Mouse (Mus musculus) midbrain, postnatal 0 days (tissue): ENCODE results near the gene Tmem259. TPM values are rescaled to one million over a fixed set of nuclear protein-coding genes. Genes with fewer than 3 reads are reported as not detected.

ENCODE experiments used
- ATAC-seq: fragments of 200-750 bp; cut with Nextera tagmentation; 2 replicates; pipeline ENCODE4 v1.8.0; 2017; ENCODE audit warnings: moderate number of reproducible peaks, mild to moderate bottlenecking, moderate TSS enrichment, moderate library complexity; ENCODE audit not compliant: low FRiP score
- DNase-seq: peaks from one replicate; pipeline ENCODE4 v3.0.0-alpha.2; 2015; ENCODE audit warnings: low spot score
- H3K27ac ChIP-seq: fragments of 300-500 bp; sonication (generic); 2 replicates; pipeline ENCODE4 v1.5.1; 2014; ENCODE audit warnings: low read depth, mild to moderate bottlenecking, low read length, mixed read lengths
- H3K27me3 ChIP-seq: fragments of 300-500 bp; sonication (generic); 2 replicates; pipeline ENCODE4 v1.6.1; 2014; ENCODE audit warnings: low read length, control low read depth, mixed read lengths; ENCODE audit not compliant: insufficient read depth
- H3K36me3 ChIP-seq: fragments of 300-500 bp; sonication (generic); 2 replicates; pipeline ENCODE4 v1.6.1; 2014; ENCODE audit warnings: low read length, control low read depth, mixed read lengths; ENCODE audit not compliant: insufficient read depth
- H3K4me1 ChIP-seq: fragments of 300-500 bp; sonication (generic); 2 replicates; pipeline ENCODE4 v1.6.1; 2014; ENCODE audit warnings: mild to moderate bottlenecking, control low read depth, antibody characterized with exemption, low read length, mixed read lengths; ENCODE audit not compliant: insufficient read depth
- H3K4me2 ChIP-seq: fragments of 300-500 bp; sonication (generic); 2 replicates; pipeline ENCODE4 v1.6.1; 2014; ENCODE audit warnings: low read depth, mild to moderate bottlenecking, low read length, mixed read lengths; ENCODE audit not compliant: poor library complexity, severe bottlenecking
- H3K4me3 ChIP-seq: fragments of 300-500 bp; sonication (generic); 2 replicates; pipeline ENCODE4 v1.5.1; 2014; ENCODE audit warnings: low read depth, mild to moderate bottlenecking, low read length, moderate library complexity
- H3K9ac ChIP-seq: fragments of 300-500 bp; sonication (generic); replicated peaks from 2 replicates; pipeline ENCODE4 v1.6.1; 2014; ENCODE audit warnings: mild to moderate bottlenecking, low read length, moderate library complexity, mixed read lengths; ENCODE audit not compliant: poor library complexity, severe bottlenecking
- H3K9me3 ChIP-seq: fragments of 300-500 bp; sonication (generic); 2 replicates; pipeline ENCODE4 v1.6.1; 2016; ENCODE audit warnings: low read length, control low read depth
- CTCF ChIP-seq: IDR thresholded peaks from 2 replicates; pipeline ENCODE4 v1.5.1; 2016; ENCODE audit warnings: antibody characterized with exemption, mild to moderate bottlenecking
- WGBS: fragments of 180-500 bp; shearing (Covaris S2); extraction: QIAGEN DNeasy Blood & Tissue Kit; methylation state at CpG from one replicate; pipeline ENCODE4 v1.1.7; 2014; 5-methylcytosine and 5-hydroxymethylcytosine counted together
- polyA plus RNA-seq: library from polyadenylated mRNA; unstranded; fragments of >200 nt; fragmentation: Nextera tagmentation; extraction: Ambion mirVana; gene quantifications from 2 replicates; pipeline ENCODE4 v1.2.1, GENCODE M21; 2015
- total RNA-seq: library from RNA; depleted of rRNA; stranded (reverse); fragments of >200 nt; gene quantifications from 2 replicates; pipeline ENCODE4 v1.2.3, GENCODE M21; 2014; rRNA removed

Gene Tmem259
- total RNA-seq (134 and 172 TPM in 2 replicates), polyA plus RNA-seq (26.2 and 29.3 TPM in 2 replicates)

DNA sequence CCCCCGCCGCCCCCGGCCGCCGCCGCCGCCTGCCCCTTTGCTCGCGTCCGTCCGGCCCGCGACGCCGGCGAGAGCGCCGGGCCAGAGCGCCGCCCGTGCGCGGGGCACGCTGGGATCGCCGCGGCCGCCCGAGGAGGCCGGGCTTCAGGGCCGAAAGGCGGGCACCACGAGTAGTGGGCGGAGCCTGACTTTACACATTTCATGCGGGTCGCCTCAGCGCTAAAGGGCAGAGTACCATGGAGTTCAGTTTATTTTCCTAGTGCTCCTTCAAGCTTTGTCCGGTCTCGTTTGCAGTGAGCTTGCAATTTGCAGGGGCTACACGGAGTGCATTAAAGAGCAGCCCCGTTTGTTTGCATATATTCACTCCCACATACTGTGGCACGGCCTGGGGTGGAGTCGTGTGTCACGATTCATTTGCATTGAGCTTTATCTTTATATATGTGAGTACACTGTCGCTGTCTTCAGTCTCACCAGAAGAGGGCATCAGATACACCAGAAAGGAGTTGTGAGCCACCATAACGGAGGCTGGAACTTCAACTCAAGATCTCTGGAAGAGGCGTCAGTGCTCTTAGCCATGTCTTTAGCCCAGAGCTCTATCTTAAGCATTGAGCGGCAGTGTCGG, at the start of gene Tmem259:
TSS of gene Tmem259 (minus strand) at position 136 of the 622 bp plus-strand sequence.
- Histone ChIP-seq H3K36me3 (peaks cover 3% of the 10 kb centered on the region), H3K9me3 (no peaks in the 10 kb centered on the region), H3K27me3 (peaks cover 16% of the 10 kb centered on the region), H3K27ac (peak within 1 kb of the TSS; percentile 96), H3K4me1 (peaks cover 17% of the 10 kb centered on the region), H3K4me2 (peak within 1 kb of the TSS; percentile 69), H3K4me3 (peak within 1 kb of the TSS; percentile 75), H3K9ac (peak within 1 kb of the TSS; percentile 89)
- ATAC-seq (peak; percentile 81), DNase-seq (peak; percentile 94)
- TF ChIP-seq CTCF: peak; percentile 88
- WGBS: 0% methylated on average over 33 of the region's 49 CpGs

DNA sequence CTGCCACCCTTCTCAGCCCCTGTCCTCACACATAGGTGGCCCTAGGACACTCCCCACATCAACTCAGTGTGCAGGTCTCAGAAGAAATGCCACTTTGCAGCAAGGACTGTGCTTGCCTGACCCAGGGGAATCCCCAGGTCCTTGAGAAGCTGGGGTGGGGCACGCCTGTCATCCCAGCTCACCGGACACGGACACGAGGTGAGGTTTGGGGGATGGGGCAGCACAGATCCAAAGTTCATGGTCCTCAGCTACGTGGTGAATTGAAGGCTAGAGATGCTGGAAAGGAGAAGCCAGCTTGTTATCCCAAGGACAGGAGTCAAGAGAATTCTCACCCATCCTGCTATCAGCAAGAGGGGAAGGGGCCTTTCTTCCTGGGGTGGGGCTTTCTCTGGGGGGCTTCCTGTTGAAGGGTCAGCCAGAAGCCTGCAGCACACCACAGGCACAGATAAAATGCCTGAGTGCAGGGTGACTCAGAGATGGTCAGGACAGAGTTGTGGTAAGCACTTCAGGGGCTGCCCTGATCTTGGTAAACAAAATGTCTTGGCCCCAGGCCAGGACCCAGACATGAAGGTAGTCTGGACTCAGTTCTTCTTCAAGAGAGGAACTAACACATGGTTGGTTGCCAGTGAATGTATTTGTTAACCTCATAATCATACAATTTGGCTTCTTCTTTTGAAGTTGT, 48.8 kb upstream of the Tmem259 start:
- no peak overlapping the region for H3K4me2 ChIP-seq
- H3K36me3 ChIP-seq: peaks cover 30% of the 10 kb centered on the region
- H3K9me3 ChIP-seq: no peaks in the 10 kb centered on the region
- WGBS: 48% methylated on average over 5 of the region's 5 CpGs
- TF ChIP-seq CTCF: no peak
- ATAC-seq (no peak), DNase-seq (no peak)
- H3K4me1 ChIP-seq: 0 out of 2 replicates have a peak, but pooled peaks cover under 1% of the 10 kb centered on the region
- H3K9ac ChIP-seq: no peak overlapping the region
- H3K27ac ChIP-seq: no peak overlapping the region
- H3K27me3 ChIP-seq: no peaks in the 10 kb centered on the region
- H3K4me3 ChIP-seq: no peak overlapping the region

DNA sequence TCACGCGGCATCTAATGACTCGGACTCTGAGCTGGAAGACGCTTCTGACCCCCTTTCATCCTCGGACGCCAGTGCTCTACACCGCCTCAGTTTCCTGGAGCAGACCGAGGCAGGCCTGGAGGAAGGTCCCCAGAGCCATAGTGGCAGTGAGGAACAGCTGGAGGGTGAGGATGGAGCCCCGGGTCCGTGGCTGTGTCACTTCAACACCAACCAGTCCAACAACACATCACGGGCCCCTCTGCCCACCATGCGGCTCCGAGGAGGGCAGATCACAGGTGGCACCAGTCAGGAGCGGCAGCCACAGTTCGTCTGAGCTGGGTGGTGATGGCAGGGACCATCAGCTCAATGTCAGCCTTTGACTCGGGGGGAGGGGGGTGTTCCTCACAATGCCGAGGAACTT, 46.6 kb upstream of the Tmem259 start:
- no peak overlapping the region for H3K4me2 ChIP-seq
- DNase-seq: no peak
- WGBS: 85% methylated on average over 17 of the region's 17 CpGs
- ATAC-seq: no peak
- no peak overlapping the region for H3K27ac ChIP-seq
- no peaks in the 10 kb centered on the region for H3K27me3 ChIP-seq
- no peak overlapping the region for H3K9ac ChIP-seq
- H3K4me1 ChIP-seq: no peaks in the 10 kb centered on the region
- TF ChIP-seq CTCF: no peak
- H3K4me3 ChIP-seq: no peak overlapping the region
- peaks cover 11% of the 10 kb centered on the region for H3K36me3 ChIP-seq
- H3K9me3 ChIP-seq: no peaks in the 10 kb centered on the region

DNA sequence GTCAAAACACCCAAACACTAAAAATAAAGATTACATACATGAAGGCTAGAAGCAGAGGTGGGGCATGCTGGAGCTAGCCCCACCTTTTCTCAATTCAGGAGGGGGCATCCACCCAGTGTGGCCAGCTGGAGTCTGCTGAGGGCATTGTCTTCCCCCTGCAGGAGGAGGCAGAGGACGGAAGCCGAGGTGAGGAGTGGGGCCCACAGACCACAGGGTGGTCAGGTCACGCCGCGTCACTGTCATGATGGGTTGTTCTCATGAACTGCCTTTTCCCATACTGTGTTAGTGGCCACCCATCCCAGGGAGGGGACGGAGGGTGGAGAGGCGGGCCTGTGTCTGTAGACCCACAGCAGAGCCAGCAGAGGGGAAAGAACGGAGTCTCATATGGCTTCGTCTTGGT, 46.1 kb upstream of the Tmem259 start:
- H3K9ac ChIP-seq: no peak overlapping the region
- TF ChIP-seq CTCF: no peak

DNA sequence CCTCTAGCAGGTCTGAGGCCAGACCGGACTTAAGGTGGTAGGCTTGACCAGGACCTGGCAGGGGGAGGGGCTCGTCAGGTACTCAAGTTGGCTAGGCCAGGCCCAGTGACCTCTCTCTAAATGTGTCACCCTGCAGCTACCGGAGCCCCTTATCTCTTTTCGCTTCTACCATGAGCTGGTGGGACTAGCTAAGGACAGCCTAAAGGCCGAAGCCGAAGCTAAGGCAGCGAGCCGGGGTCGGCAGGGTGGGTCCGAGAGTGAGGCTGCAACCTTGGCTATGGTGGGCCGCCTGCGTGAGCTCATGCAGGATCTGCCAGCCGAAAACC, 44.4 kb upstream of the Tmem259 start:
- Histone ChIP-seq H3K4me1 (no peaks in the 10 kb centered on the region), H3K9me3 (no peaks in the 10 kb centered on the region), H3K27ac (no peak overlapping the region), H3K27me3 (no peaks in the 10 kb centered on the region), H3K36me3 (no peaks in the 10 kb centered on the region), H3K4me2 (no peak overlapping the region), H3K4me3 (no peak overlapping the region), H3K9ac (no peak overlapping the region)
- ATAC-seq (no peak), DNase-seq (no peak)
- WGBS: 97% methylated on average over 13 of the region's 13 CpGs
- no peak for TF ChIP-seq CTCF

More for the DNA sequence above, 46.1 kb upstream of the Tmem259 start:
- H3K4me1 ChIP-seq: no peaks in the 10 kb centered on the region
- H3K4me3 ChIP-seq: no peak overlapping the region
- peaks cover 5% of the 10 kb centered on the region for H3K36me3 ChIP-seq
- ATAC-seq (no peak), DNase-seq (no peak)
- H3K27me3 ChIP-seq: no peaks in the 10 kb centered on the region
- H3K9me3 ChIP-seq: no peaks in the 10 kb centered on the region
- no peak overlapping the region for H3K27ac ChIP-seq
- 81% methylated on average over 8 of the region's 9 CpGs for WGBS
- no peak overlapping the region for H3K4me2 ChIP-seq
